27 mouse cellular contexts compared by ENCODE assay signal in the genomic region with DNA sequence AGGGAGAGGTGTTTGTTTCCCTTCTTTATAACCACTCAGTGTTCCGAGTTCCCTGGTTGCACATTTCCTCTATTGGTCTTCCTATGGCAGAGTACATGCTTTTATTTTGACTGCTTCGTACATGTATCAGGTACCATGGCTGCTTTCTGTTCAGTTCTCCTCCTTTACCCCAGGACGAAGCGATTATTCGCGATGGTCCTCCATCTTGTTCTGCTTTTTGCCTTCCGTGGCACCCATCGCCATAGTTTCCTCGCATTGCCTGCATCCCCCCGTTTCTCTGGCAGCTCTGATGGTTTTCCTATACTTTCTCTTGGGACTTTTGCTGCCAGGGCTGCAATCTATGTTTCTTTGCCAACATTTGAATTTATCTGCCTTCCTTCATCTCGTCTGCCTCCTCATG.
"Had no signal": no experiment of that assay in that cellular context is flagged by ENCODE, and none has a peak within 500 bp of the region (broad histone marks: within the 10 kb centered on the region; RNA-seq: fewer than 3 reads in every experiment).

No protein-coding gene starts in this region.

- H3K36me3 ChIP-seq: embryonic facial prominence, embryonic 10.5 days; embryonic facial prominence, embryonic 12.5 days; embryonic facial prominence, embryonic 13.5 days; embryonic facial prominence, embryonic 15.5 days; forebrain, embryonic 10.5 days; forebrain, embryonic 12.5 days; forebrain, embryonic 15.5 days had no signal

- H3K4me3 ChIP-seq: embryonic facial prominence, embryonic 10.5 days; embryonic facial prominence, embryonic 12.5 days; embryonic facial prominence, embryonic 13.5 days; embryonic facial prominence, embryonic 15.5 days; erythroblast, embryonic 14.5 days; forebrain, embryonic 10.5 days; forebrain, embryonic 12.5 days; forebrain, embryonic 13.5 days; forebrain, embryonic 15.5 days; heart, adult 2 months had no signal

- H3K9ac ChIP-seq: embryonic facial prominence, embryonic 12.5 days; embryonic facial prominence, embryonic 13.5 days; embryonic facial prominence, embryonic 15.5 days; forebrain, embryonic 12.5 days; forebrain, embryonic 13.5 days; forebrain, embryonic 15.5 days; forebrain, postnatal 0 days had no signal

- ATAC-seq: forebrain, embryonic 13.5 days; forebrain, embryonic 14.5 days; forebrain, embryonic 15.5 days; forebrain, embryonic 16.5 days; forebrain, postnatal 0 days had no signal

- H3K4me2 ChIP-seq: embryonic facial prominence, embryonic 12.5 days; embryonic facial prominence, embryonic 13.5 days; embryonic facial prominence, embryonic 15.5 days; forebrain, embryonic 12.5 days; forebrain, embryonic 13.5 days; forebrain, embryonic 15.5 days had no signal

- H3K9me3 ChIP-seq: embryonic facial prominence, embryonic 10.5 days; embryonic facial prominence, embryonic 12.5 days; embryonic facial prominence, embryonic 13.5 days; embryonic facial prominence, embryonic 15.5 days; forebrain, embryonic 10.5 days; forebrain, embryonic 12.5 days; forebrain, embryonic 13.5 days; forebrain, embryonic 15.5 days had no signal

- DNase-seq: cerebellum, adult 2 months; cerebellum, adult 8-10 months; cerebellum, adult 9-10 months; cerebellum, adult 9-11 months; cerebellum, postnatal 14 days; cerebellum, postnatal 25 days; cerebellum, postnatal 36 days; embryo, embryonic 11 days; forebrain, postnatal 0 days; gastrocnemius, adult 2 months; gastrocnemius, postnatal 10 days; gastrocnemius, postnatal 14 days; gastrocnemius, postnatal 25 days; gastrocnemius, postnatal 36 days; heart, adult 18-20 months had no signal

- H3K27ac ChIP-seq: embryonic facial prominence, embryonic 10.5 days; embryonic facial prominence, embryonic 12.5 days; embryonic facial prominence, embryonic 13.5 days; embryonic facial prominence, embryonic 15.5 days; forebrain, embryonic 10.5 days; forebrain, embryonic 12.5 days; forebrain, embryonic 13.5 days; forebrain, embryonic 15.5 days; heart, adult 2 months had no signal

- H3K27me3 ChIP-seq: embryonic facial prominence, embryonic 12.5 days; embryonic facial prominence, embryonic 13.5 days; embryonic facial prominence, embryonic 15.5 days; forebrain, embryonic 13.5 days; forebrain, embryonic 15.5 days had no signal
